Mouse (Mus musculus) forebrain, embryonic 11.5 days (tissue): Measurements from ENCODE around the gene Olfr519. TPM values are rescaled to one million over a fixed set of nuclear protein-coding genes. Genes with fewer than 3 reads are reported as not detected.

Source experiments
- ATAC-seq: fragments of 200-750 bp; cut with Nextera tagmentation; replicated peaks from 2 replicates; pipeline ENCODE4 v1.8.0; 2017; ENCODE audit warnings: moderate TSS enrichment; ENCODE audit not compliant: low FRiP score
- DNase-seq: peaks from one replicate; pipeline ENCODE4 v3.0.0-alpha.2; 2017; ENCODE audit warnings: low spot score
- H3K27ac ChIP-seq: fragments of 300-500 bp; sonication (generic); 2 replicates; pipeline ENCODE4 v1.5.1; 2014; ENCODE audit warnings: low read depth, low read length
- H3K27me3 ChIP-seq: fragments of 300-500 bp; sonication (generic); 2 replicates; pipeline ENCODE4 v1.6.1; 2014; ENCODE audit warnings: mild to moderate bottlenecking, low read length, mixed read lengths; ENCODE audit not compliant: control insufficient read depth, insufficient read depth
- H3K36me3 ChIP-seq: fragments of 300-500 bp; sonication (generic); 2 replicates; pipeline ENCODE4 v1.6.1; 2014; ENCODE audit warnings: mild to moderate bottlenecking, low read length, moderate library complexity, mixed read lengths; ENCODE audit not compliant: control insufficient read depth, insufficient read depth
- H3K4me1 ChIP-seq: fragments of 300-500 bp; sonication (generic); replicated peaks from 2 replicates; pipeline ENCODE4 v1.6.1; 2014; ENCODE audit warnings: low read length, mixed read lengths; ENCODE audit not compliant: control insufficient read depth, insufficient read depth
- H3K4me2 ChIP-seq: fragments of 300-500 bp; sonication (generic); 2 replicates; pipeline ENCODE4 v1.6.1; 2014; ENCODE audit warnings: low read depth, mild to moderate bottlenecking, low read length, moderate library complexity, mixed read lengths; ENCODE audit not compliant: severe bottlenecking
- H3K4me3 ChIP-seq: fragments of 300-500 bp; sonication (generic); 2 replicates; pipeline ENCODE4 v1.5.1; 2014; ENCODE audit warnings: low read depth, low read length
- H3K9ac ChIP-seq: fragments of 300-500 bp; sonication (generic); 2 replicates; pipeline ENCODE4 v1.6.1; 2014; ENCODE audit warnings: low read length
- H3K9me3 ChIP-seq: fragments of 300-500 bp; sonication (generic); 2 replicates; pipeline ENCODE4 v1.6.1; 2016; ENCODE audit warnings: low read length, mixed read lengths; ENCODE audit not compliant: control insufficient read depth
- WGBS: fragments of 180-500 bp; shearing (Covaris S2); extraction: QIAGEN DNeasy Blood & Tissue Kit; methylation state at CpG from one replicate; pipeline ENCODE4 v1.1.7; 2014; 5-methylcytosine and 5-hydroxymethylcytosine counted together
- polyA plus RNA-seq: library from polyadenylated mRNA; unstranded; fragments of >200 nt; fragmentation: Nextera tagmentation; extraction: Ambion mirVana; gene quantifications from 2 replicates; pipeline ENCODE4 v1.2.1, GENCODE M21; 2014

The Olfr519 gene
- polyA plus RNA-seq, 1 experiment from 2014 or later: not detected

- H3K4me1 ChIP-seq: no peaks in the 10 kb centered on the region
- no peaks in the 10 kb centered on the region for H3K27me3 ChIP-seq
- DNase-seq (no peak), ATAC-seq (no peak)
- H3K27ac ChIP-seq: no peak overlapping the region
- no peak overlapping the region for H3K4me2 ChIP-seq
- H3K36me3 ChIP-seq: no peaks in the 10 kb centered on the region
- H3K4me3 ChIP-seq: no peak overlapping the region
- H3K9ac ChIP-seq: no peak overlapping the region
- H3K9me3 ChIP-seq: no peaks in the 10 kb centered on the region
- 79% methylated on average over 11 of the region's 11 CpGs for WGBS
These were observed 34.3 kb upstream of the Olfr519 start for GRCm38 (mm10) chr7:108928280-108929188.

- Histone ChIP-seq H3K27me3 (no peaks in the 10 kb centered on the region), H3K4me1 (no peaks in the 10 kb centered on the region), H3K4me2 (no peak overlapping the region), H3K9ac (no peak overlapping the region), H3K27ac (no peak overlapping the region), H3K9me3 (no peaks in the 10 kb centered on the region), H3K36me3 (no peaks in the 10 kb centered on the region), H3K4me3 (no peak overlapping the region)
- no peak for ATAC-seq
- no peak for DNase-seq
- 80% methylated on average over 4 of the region's 4 CpGs for WGBS
These were observed 32.8 kb upstream of the Olfr519 start for GRCm38 (mm10) chr7:108927043-108927442.

GRCm38 (mm10) chr7:108903969-108904368, 9.7 kb upstream of the Olfr519 start:
- Histone ChIP-seq H3K4me1 (no peaks in the 10 kb centered on the region), H3K9ac (no peak overlapping the region), H3K27ac (no peak overlapping the region), H3K9me3 (no peaks in the 10 kb centered on the region), H3K4me2 (no peak overlapping the region), H3K4me3 (no peak overlapping the region), H3K27me3 (no peaks in the 10 kb centered on the region), H3K36me3 (no peaks in the 10 kb centered on the region)
- no peak for ATAC-seq
- DNase-seq: no peak
- WGBS: 76% methylated on average over 2 of the region's 2 CpGs

- no peak within 1 kb of the TSS for H3K4me2 ChIP-seq
- no peaks in the 10 kb centered on the region for H3K36me3 ChIP-seq
- H3K9me3 ChIP-seq: no peaks in the 10 kb centered on the region
- no peak within 1 kb of the TSS for H3K4me3 ChIP-seq
- H3K9ac ChIP-seq: no peak within 1 kb of the TSS
- no peak for ATAC-seq
- no peaks in the 10 kb centered on the region for H3K4me1 ChIP-seq
- no peak for DNase-seq
- H3K27me3 ChIP-seq: no peaks in the 10 kb centered on the region
- H3K27ac ChIP-seq: no peak within 1 kb of the TSS
- 84% methylated on average over 4 of the region's 4 CpGs for WGBS
These were observed 9.3 kb downstream of the Olfr519 start, which contains the start of gene Olfr518 for GRCm38 (mm10) chr7:108884906-108885305. Gene Olfr518 (minus strand): TSS chr7:108885006.

GRCm38 (mm10) chr7:108872279-108872678, 21.9 kb downstream of the Olfr519 start, which contains the start of gene Olfr517:
Gene Olfr517 (minus strand): TSS chr7:108872379.
- no peak within 1 kb of the TSS for H3K4me3 ChIP-seq
- H3K9ac ChIP-seq: no peak within 1 kb of the TSS
- no peak within 1 kb of the TSS for H3K4me2 ChIP-seq
- 73% methylated on average over 2 of the region's 2 CpGs for WGBS
- H3K4me1 ChIP-seq: no peaks in the 10 kb centered on the region
- no peak for ATAC-seq
- no peaks in the 10 kb centered on the region for H3K9me3 ChIP-seq
- H3K27me3 ChIP-seq: no peaks in the 10 kb centered on the region
- no peak for DNase-seq
- no peaks in the 10 kb centered on the region for H3K36me3 ChIP-seq
- no peak within 1 kb of the TSS for H3K27ac ChIP-seq

GRCm38 (mm10) chr7:108850429-108850828, 43.8 kb downstream of the Olfr519 start, which contains the start of gene Olfr516:
Gene Olfr516 (minus strand): TSS chr7:108850529.
- H3K9me3 ChIP-seq: no peaks in the 10 kb centered on the region
- H3K36me3 ChIP-seq: no peaks in the 10 kb centered on the region
- no peaks in the 10 kb centered on the region for H3K4me1 ChIP-seq
- no peak for DNase-seq
- H3K9ac ChIP-seq: no peak within 1 kb of the TSS
- no peak within 1 kb of the TSS for H3K4me2 ChIP-seq
- H3K4me3 ChIP-seq: no peak within 1 kb of the TSS
- no peak for ATAC-seq
- 91% methylated on average over 2 of the region's 2 CpGs for WGBS
- H3K27ac ChIP-seq: no peak within 1 kb of the TSS
- no peaks in the 10 kb centered on the region for H3K27me3 ChIP-seq

Other genes starting within 250 kb of the Olfr519 start
- gene Olfr509, start 242.5 kb downstream of the Olfr519 start, polyA plus RNA-seq: not detected in 2 replicates
- gene Olfr510, start 228.0 kb downstream of the Olfr519 start, polyA plus RNA-seq: not detected in 2 replicates
- not detected in 2 replicates for gene Olfr512, start 181.1 kb downstream of the Olfr519 start, polyA plus RNA-seq
- gene Olfr513, start 143.4 kb downstream of the Olfr519 start, polyA plus RNA-seq: not detected in 2 replicates
- gene Olfr514, start 68.4 kb downstream of the Olfr519 start, polyA plus RNA-seq: not detected in 2 replicates
- not detected in 2 replicates for gene Olfr516, start 43.9 kb downstream of the Olfr519 start, polyA plus RNA-seq
- not detected in 2 replicates for gene Olfr517, start 22.0 kb downstream of the Olfr519 start, polyA plus RNA-seq
- gene Olfr518, start 9.4 kb downstream of the Olfr519 start, polyA plus RNA-seq: not detected in 2 replicates
- gene Nlrp10, start 35.8 kb upstream of the Olfr519 start, polyA plus RNA-seq: not detected in 2 replicates
- 87.3 and 96.9 TPM in 2 replicates for gene Eif3f, start 40.0 kb upstream of the Olfr519 start, polyA plus RNA-seq
- gene Tub, start 55.9 kb upstream of the Olfr519 start, polyA plus RNA-seq: 15.1 and 15.6 TPM in 2 replicates
- gene Ric3, start 188.9 kb upstream of the Olfr519 start, polyA plus RNA-seq: 16.1 and 18.2 TPM in 2 replicates